Mouse (Mus musculus): ENCODE data around the gene Hmcn2. TPM values are rescaled to one million over a fixed set of nuclear protein-coding genes. Genes with fewer than 3 reads are reported as not detected.

Hmcn2 gene
- polyA plus RNA-seq, 1 experiment from 2014 or later = 1.2 TPM

GRCm38 (mm10) chr2:31278483-31278882, 35.7 kb upstream of the Hmcn2 start:
- Histone ChIP-seq H3K4me1 (ENCODE audit: control insufficient read depth, low read depth, low read length) (no peaks in the 10 kb centered on the region), H3K27me3 (ENCODE audit: control insufficient read depth, insufficient read depth, low read depth, low read length) (no peaks in the 10 kb centered on the region), H3K27ac (ENCODE audit: low read length) (no peak overlapping the region), H3K4me2 (ENCODE audit: low read depth, low read length) (no peak overlapping the region), H3K4me3 (ENCODE audit: low read depth, low read length) (no peak overlapping the region), H3K9me3 (replicated peaks; ENCODE audit: control insufficient read depth, low read length) (no peaks in the 10 kb centered on the region), H3K36me3 (ENCODE audit: control insufficient read depth, insufficient read depth) (no peaks in the 10 kb centered on the region), H3K9ac (ENCODE audit: low read depth, low read length) (no peak overlapping the region)
- no peak for ATAC-seq (ENCODE audit: low read depth)
- WGBS (ENCODE audit: insufficient replicate concordance) = 70% methylated on average over 5 of the region's 5 CpGs

GRCm38 (mm10) chr2:31281138-31281537, 33.1 kb upstream of the Hmcn2 start:
- H3K4me3 ChIP-seq (ENCODE audit: low read depth, low read length) = no peak overlapping the region
- H3K9me3 ChIP-seq (replicated peaks; ENCODE audit: control insufficient read depth, low read length) = no peaks in the 10 kb centered on the region
- no peak overlapping the region for H3K4me2 ChIP-seq (ENCODE audit: low read depth, low read length)
- WGBS (ENCODE audit: insufficient replicate concordance) = 64% methylated on average over 8 of the region's 8 CpGs
- no peak overlapping the region for H3K9ac ChIP-seq (ENCODE audit: low read depth, low read length)
- no peak for ATAC-seq (ENCODE audit: low read depth)
- no peaks in the 10 kb centered on the region for H3K4me1 ChIP-seq (ENCODE audit: control insufficient read depth, low read depth, low read length)
- no peaks in the 10 kb centered on the region for H3K27me3 ChIP-seq (ENCODE audit: control insufficient read depth, insufficient read depth, low read depth, low read length)
- H3K27ac ChIP-seq (ENCODE audit: low read length) = no peak overlapping the region
- H3K36me3 ChIP-seq (ENCODE audit: control insufficient read depth, insufficient read depth) = no peaks in the 10 kb centered on the region

GRCm38 (mm10) chr2:31282266-31282665, 31.9 kb upstream of the Hmcn2 start:
- Histone ChIP-seq H3K27ac (ENCODE audit: low read length) (no peak overlapping the region), H3K4me3 (ENCODE audit: low read depth, low read length) (no peak overlapping the region), H3K4me1 (ENCODE audit: control insufficient read depth, low read depth, low read length) (no peaks in the 10 kb centered on the region), H3K36me3 (ENCODE audit: control insufficient read depth, insufficient read depth) (no peaks in the 10 kb centered on the region), H3K9me3 (replicated peaks; ENCODE audit: control insufficient read depth, low read length) (no peaks in the 10 kb centered on the region), H3K27me3 (ENCODE audit: control insufficient read depth, insufficient read depth, low read depth, low read length) (no peaks in the 10 kb centered on the region), H3K9ac (ENCODE audit: low read depth, low read length) (no peak overlapping the region), H3K4me2 (ENCODE audit: low read depth, low read length) (no peak overlapping the region)
- 61% methylated on average over 7 of the region's 7 CpGs for WGBS (ENCODE audit: insufficient replicate concordance)
- no peak for ATAC-seq (ENCODE audit: low read depth)

GRCm38 (mm10) chr2:31282880-31283279, 31.3 kb upstream of the Hmcn2 start:
- 76% methylated on average over 12 of the region's 12 CpGs for WGBS (ENCODE audit: insufficient replicate concordance)
- no peaks in the 10 kb centered on the region for H3K27me3 ChIP-seq (ENCODE audit: control insufficient read depth, insufficient read depth, low read depth, low read length)
- H3K9me3 ChIP-seq (replicated peaks; ENCODE audit: control insufficient read depth, low read length) = no peaks in the 10 kb centered on the region
- H3K9ac ChIP-seq (ENCODE audit: low read depth, low read length) = no peak overlapping the region
- H3K27ac ChIP-seq (ENCODE audit: low read length) = no peak overlapping the region
- no peak overlapping the region for H3K4me2 ChIP-seq (ENCODE audit: low read depth, low read length)
- H3K36me3 ChIP-seq (ENCODE audit: control insufficient read depth, insufficient read depth) = no peaks in the 10 kb centered on the region
- no peaks in the 10 kb centered on the region for H3K4me1 ChIP-seq (ENCODE audit: control insufficient read depth, low read depth, low read length)
- no peak overlapping the region for H3K4me3 ChIP-seq (ENCODE audit: low read depth, low read length)
- no peak for ATAC-seq (ENCODE audit: low read depth)

- no peaks in the 10 kb centered on the region for H3K27me3 ChIP-seq (ENCODE audit: control insufficient read depth, insufficient read depth, low read depth, low read length)
- H3K27ac ChIP-seq (ENCODE audit: low read length) = no peak overlapping the region
- whole genome bisulfite sequencing (ENCODE audit: insufficient replicate concordance) = 63% methylated on average over 5 of the region's 5 CpGs
- no peaks in the 10 kb centered on the region for H3K4me1 ChIP-seq (ENCODE audit: control insufficient read depth, low read depth, low read length)
- no peaks in the 10 kb centered on the region for H3K36me3 ChIP-seq (ENCODE audit: control insufficient read depth, insufficient read depth)
- no peak for ATAC-seq (ENCODE audit: low read depth)
- H3K9ac ChIP-seq (ENCODE audit: low read depth, low read length) = no peak overlapping the region
- no peak overlapping the region for H3K4me2 ChIP-seq (ENCODE audit: low read depth, low read length)
- H3K9me3 ChIP-seq (replicated peaks; ENCODE audit: control insufficient read depth, low read length) = no peaks in the 10 kb centered on the region
- H3K4me3 ChIP-seq (ENCODE audit: low read depth, low read length) = no peak overlapping the region
Observed at GRCm38 (mm10) chr2:31284531-31284930, 29.7 kb upstream of the Hmcn2 start.

- no peak overlapping the region for H3K9ac ChIP-seq (ENCODE audit: low read depth, low read length)
- H3K36me3 ChIP-seq (ENCODE audit: control insufficient read depth, insufficient read depth) = no peaks in the 10 kb centered on the region
- H3K4me1 ChIP-seq (ENCODE audit: control insufficient read depth, low read depth, low read length) = no peaks in the 10 kb centered on the region
- no peaks in the 10 kb centered on the region for H3K27me3 ChIP-seq (ENCODE audit: control insufficient read depth, insufficient read depth, low read depth, low read length)
- H3K27ac ChIP-seq (ENCODE audit: low read length) = no peak overlapping the region
- WGBS (ENCODE audit: insufficient replicate concordance) = 11% methylated on average over 6 of the region's 6 CpGs
- no peak overlapping the region for H3K4me3 ChIP-seq (ENCODE audit: low read depth, low read length)
- no peaks in the 10 kb centered on the region for H3K9me3 ChIP-seq (replicated peaks; ENCODE audit: control insufficient read depth, low read length)
- H3K4me2 ChIP-seq (ENCODE audit: low read depth, low read length) = no peak overlapping the region
- ATAC-seq (ENCODE audit: low read depth) = no peak
Observed at GRCm38 (mm10) chr2:31291421-31291820, 22.8 kb upstream of the Hmcn2 start.

GRCm38 (mm10) chr2:31294985-31295384, 19.2 kb upstream of the Hmcn2 start:
- Histone ChIP-seq H3K27ac (ENCODE audit: low read length) (no peak overlapping the region), H3K4me2 (ENCODE audit: low read depth, low read length) (no peak overlapping the region), H3K4me1 (ENCODE audit: control insufficient read depth, low read depth, low read length) (peaks cover 7% of the 10 kb centered on the region), H3K9me3 (replicated peaks; ENCODE audit: control insufficient read depth, low read length) (no peaks in the 10 kb centered on the region), H3K9ac (ENCODE audit: low read depth, low read length) (no peak overlapping the region), H3K4me3 (ENCODE audit: low read depth, low read length) (no peak overlapping the region), H3K27me3 (ENCODE audit: control insufficient read depth, insufficient read depth, low read depth, low read length) (no peaks in the 10 kb centered on the region), H3K36me3 (ENCODE audit: control insufficient read depth, insufficient read depth) (no peaks in the 10 kb centered on the region)
- ATAC-seq (ENCODE audit: low read depth) = no peak
- whole genome bisulfite sequencing (ENCODE audit: insufficient replicate concordance) = 1% methylated on average over 4 of the region's 4 CpGs

- Histone ChIP-seq H3K36me3 (ENCODE audit: control insufficient read depth, insufficient read depth) (no peaks in the 10 kb centered on the region), H3K4me1 (ENCODE audit: control insufficient read depth, low read depth, low read length) (peaks cover 7% of the 10 kb centered on the region), H3K9me3 (replicated peaks; ENCODE audit: control insufficient read depth, low read length) (no peaks in the 10 kb centered on the region), H3K9ac (ENCODE audit: low read depth, low read length) (no peak overlapping the region), H3K4me2 (ENCODE audit: low read depth, low read length) (no peak overlapping the region), H3K27ac (ENCODE audit: low read length) (no peak overlapping the region), H3K27me3 (ENCODE audit: control insufficient read depth, insufficient read depth, low read depth, low read length) (no peaks in the 10 kb centered on the region), H3K4me3 (ENCODE audit: low read depth, low read length) (no peak overlapping the region)
- 69% methylated on average over 6 of the region's 6 CpGs for WGBS (ENCODE audit: insufficient replicate concordance)
- no peak for ATAC-seq (ENCODE audit: low read depth)
Observed at GRCm38 (mm10) chr2:31296395-31296794, 17.8 kb upstream of the Hmcn2 start.

GRCm38 (mm10) chr2:31297602-31298268, 16.5 kb upstream of the Hmcn2 start:
- H3K4me3 ChIP-seq (ENCODE audit: low read depth, low read length) = peak overlapping the region; percentile 56
- H3K27ac ChIP-seq (ENCODE audit: low read length) = no peak overlapping the region
- peak overlapping the region; percentile 58 for H3K4me2 ChIP-seq (ENCODE audit: low read depth, low read length)
- no peaks in the 10 kb centered on the region for H3K9me3 ChIP-seq (replicated peaks; ENCODE audit: control insufficient read depth, low read length)
- H3K27me3 ChIP-seq (ENCODE audit: control insufficient read depth, insufficient read depth, low read depth, low read length) = no peaks in the 10 kb centered on the region
- peak; percentile 81 for ATAC-seq (ENCODE audit: low read depth)
- H3K36me3 ChIP-seq (ENCODE audit: control insufficient read depth, insufficient read depth) = no peaks in the 10 kb centered on the region
- peaks cover 7% of the 10 kb centered on the region for H3K4me1 ChIP-seq (ENCODE audit: control insufficient read depth, low read depth, low read length)
- peak overlapping the region; percentile 35; the same call in 1 of the 2 replicates for H3K9ac ChIP-seq (ENCODE audit: low read depth, low read length)
- 9% methylated on average over 17 of the region's 17 CpGs for WGBS (ENCODE audit: insufficient replicate concordance)

All from liver, embryonic 16.5 days (tissue).